Mouse (Mus musculus) layer of hippocampus, postnatal 14 days (tissue): ENCODE results near the gene Cxcr5. TPM values are rescaled to one million over a fixed set of nuclear protein-coding genes. Genes with fewer than 3 reads are reported as not detected.

Source experiments
- DNase-seq, 2 experiments: peaks; one replicate each; pipeline ENCODE4 v3.0.0; 2021 to 2022; ENCODE audit warnings: low spot score in 2 of 2, mixed read lengths in 1 of 2
- total RNA-seq, 2 experiments: library from RNA; stranded (reverse); gene quantifications; 2 replicates each; pipeline ENCODE4 v1.2.3; 2021

The Cxcr5 gene
- total RNA-seq, 2 experiments from 2014 or later: not detected

GRCm38 (mm10) chr9:44482112-44482511, 79.6 kb downstream of the Cxcr5 start:
- no peak for DNase-seq

GRCm38 (mm10) chr9:44479628-44480428, 81.8 kb downstream of the Cxcr5 start:
- DNase-seq: peak; percentile 92 to 95

DNA sequence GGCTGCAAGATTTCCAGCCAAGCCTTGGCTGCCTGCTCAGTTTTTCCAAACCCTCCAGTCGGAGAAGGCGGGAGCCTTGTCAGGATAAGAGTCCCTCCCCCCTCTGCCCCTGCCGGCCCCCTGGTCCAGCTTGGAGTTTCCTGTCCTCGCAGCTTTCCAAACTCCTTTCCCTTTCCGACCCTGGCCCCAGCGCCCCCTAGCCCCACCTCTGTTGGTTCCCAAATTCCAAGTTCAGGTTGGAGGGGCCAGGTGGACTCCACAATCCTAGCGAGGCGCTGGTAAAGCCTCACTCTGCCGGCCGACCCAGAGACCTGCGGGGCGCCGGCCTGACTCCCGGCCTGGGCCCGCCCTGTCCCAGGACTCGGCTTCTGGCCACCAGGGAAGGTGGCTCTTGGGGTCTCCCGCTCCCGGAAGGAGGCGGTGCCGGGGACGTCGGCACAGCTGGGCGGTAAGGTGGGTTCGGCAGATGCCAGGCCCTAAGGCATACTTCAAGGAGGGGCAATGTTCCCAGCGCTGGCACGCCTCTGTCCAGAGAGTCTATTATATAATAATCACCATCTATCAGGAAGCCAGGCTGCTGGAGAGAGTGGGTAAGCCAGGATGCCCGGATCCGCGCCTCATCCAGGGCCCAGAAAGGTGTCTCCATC, 82.6 kb downstream of the Cxcr5 start:
- peak; percentile 76 to 81 for DNase-seq

- peak; percentile 77 to 80 for DNase-seq
Measured at GRCm38 (mm10) chr9:44478229-44478921, 83.3 kb downstream of the Cxcr5 start.

GRCm38 (mm10) chr9:44477339-44478228, 84.1 kb downstream of the Cxcr5 start:
- DNase-seq: peak in 1 of 2 experiments; percentile 76

DNA sequence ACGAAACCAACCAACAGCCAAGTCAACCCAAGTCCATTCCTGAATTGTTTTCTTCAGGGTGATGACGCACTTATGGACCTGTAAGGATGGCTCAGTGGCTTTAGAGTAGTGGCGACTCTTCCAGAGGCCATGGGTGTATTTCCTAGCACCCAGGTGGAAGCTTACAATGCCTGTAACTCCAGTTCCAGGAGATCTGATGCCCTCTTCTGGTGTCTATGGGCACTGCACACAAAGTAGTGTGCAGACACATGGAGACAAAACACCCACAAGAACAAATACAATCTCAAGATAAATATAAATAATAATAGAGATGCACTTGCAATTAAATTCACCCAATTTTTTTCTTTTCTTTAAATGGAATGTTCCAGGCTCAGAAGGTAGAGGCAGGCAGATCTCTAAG, 85.7 kb downstream of the Cxcr5 start:
- DNase-seq: no peak

DNA sequence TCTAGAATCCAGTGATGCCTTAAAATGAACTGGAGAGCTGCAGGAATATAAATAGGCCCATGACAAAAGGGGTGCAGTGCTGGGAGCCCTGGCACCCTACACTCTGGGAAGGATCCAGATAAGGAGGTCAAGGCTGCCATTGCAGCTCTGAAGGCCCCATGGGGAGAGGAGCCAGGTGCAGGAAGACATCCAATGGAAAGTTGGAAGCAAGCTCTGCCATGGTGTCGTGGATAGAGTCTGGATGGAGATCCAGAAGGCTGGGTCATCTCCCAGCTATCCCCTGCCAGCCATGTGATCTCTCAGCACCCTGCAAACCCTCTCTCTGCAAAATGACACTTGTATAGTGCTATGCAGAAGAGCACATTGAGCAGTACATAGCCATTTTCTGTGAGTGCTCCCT, 87.3 kb downstream of the Cxcr5 start:
- DNase-seq: no peak

GRCm38 (mm10) chr9:44473184-44473583, 88.5 kb downstream of the Cxcr5 start:
- DNase-seq: no peak

DNA sequence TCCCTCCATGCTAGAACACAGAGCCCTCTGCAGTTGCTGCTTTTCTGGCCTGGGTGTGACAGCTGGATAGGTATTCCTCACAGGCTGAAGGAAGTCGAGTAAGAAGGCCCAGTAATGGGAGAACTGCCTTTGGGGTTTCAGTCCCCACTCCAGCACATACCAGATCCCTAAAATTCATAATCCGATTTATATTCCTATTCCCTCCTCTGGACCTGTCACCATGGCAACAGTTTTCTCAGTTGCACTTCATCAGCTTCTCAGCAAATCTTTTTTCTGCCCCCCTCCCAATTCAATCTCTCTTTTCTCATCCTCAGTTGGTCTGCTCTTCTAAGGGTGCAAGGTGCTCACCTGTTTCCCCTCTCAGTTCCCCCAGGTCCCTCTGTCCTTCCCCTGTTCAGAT, 92.9 kb downstream of the Cxcr5 start:
- DNase-seq: no peak

DNA sequence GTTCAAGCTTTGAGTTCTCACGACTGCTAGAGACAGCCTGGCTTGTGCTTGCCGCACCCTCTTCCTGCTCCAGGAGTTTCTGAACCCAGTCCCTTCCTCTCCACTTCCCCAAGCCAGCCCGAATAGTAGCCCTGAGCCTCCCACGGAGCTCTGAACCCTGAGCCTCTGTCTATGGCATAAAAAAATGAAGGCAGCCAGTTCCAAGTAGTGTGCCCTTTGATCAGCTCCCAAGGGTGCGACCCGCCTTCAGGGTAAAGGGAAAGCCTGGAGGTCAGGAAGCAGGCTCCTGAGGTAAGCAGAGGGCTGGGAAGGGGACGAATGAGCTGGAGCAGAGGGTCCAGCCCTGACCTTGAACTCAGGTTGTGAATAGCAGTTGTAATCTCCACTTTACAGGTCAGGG, 93.5 kb downstream of the Cxcr5 start:
- no peak for DNase-seq

- DNase-seq: no peak
Measured at GRCm38 (mm10) chr9:44461950-44462349, 99.7 kb downstream of the Cxcr5 start.

Other genes with a start within 250 kb of the Cxcr5 start
- gene C2cd2l, start 241.6 kb downstream of the Cxcr5 start, total RNA-seq: 100 to 1,000 TPM; 128 to 144 TPM
- gene Dpagt1, start 235.9 kb downstream of the Cxcr5 start, total RNA-seq: 10 to 100 TPM; 16.2 to 16.3 TPM
- gene H2afx, start 227.2 kb downstream of the Cxcr5 start, total RNA-seq: 10 to 100 TPM; 50.5 to 59.1 TPM
- gene Hmbs, start 217.6 kb downstream of the Cxcr5 start, total RNA-seq: 10 to 100 TPM; 22.6 to 22.8 TPM
- 10 to 100 TPM; 41.8 to 46.1 TPM for gene Vps11, start 200.2 kb downstream of the Cxcr5 start, total RNA-seq
- gene Hyou1, start 182.4 kb downstream of the Cxcr5 start, total RNA-seq: 100 to 1,000 TPM in 1 of 2 experiments, 10 to 100 TPM in 1; 97.1 to 116 TPM
- 10 to 100 TPM; 39.8 to 41.0 TPM for gene Slc37a4, start 165.0 kb downstream of the Cxcr5 start, total RNA-seq
- gene Rps25, start 154.7 kb downstream of the Cxcr5 start, total RNA-seq: 100 to 1,000 TPM; 593 to 617 TPM
- gene Trappc4, start 154.3 kb downstream of the Cxcr5 start, total RNA-seq: 10 to 100 TPM; 67.9 to 73.9 TPM
- gene Ccdc84, start 143.3 kb downstream of the Cxcr5 start, total RNA-seq: 10 to 100 TPM; 19.6 to 24.1 TPM
- not detected for gene Foxr1, start 120.7 kb downstream of the Cxcr5 start, total RNA-seq
- not detected for gene Upk2, start 106.9 kb downstream of the Cxcr5 start, total RNA-seq
- 10 to 100 TPM; 76.1 to 76.3 TPM for gene Bcl9l, start 79.1 kb downstream of the Cxcr5 start, total RNA-seq
- gene Ddx6, start 43.0 kb upstream of the Cxcr5 start, total RNA-seq: 100 to 1,000 TPM; 107 TPM
- gene Treh, start 111.4 kb upstream of the Cxcr5 start, total RNA-seq: not detected
- gene Phldb1, start 173.3 kb upstream of the Cxcr5 start, total RNA-seq: 10 to 100 TPM; 98.3 to 98.6 TPM
- gene Arcn1, start 206.0 kb upstream of the Cxcr5 start, total RNA-seq: 100 to 1,000 TPM; 102 to 109 TPM
- 10 to 100 TPM; 74.9 to 88.5 TPM for gene Ift46, start 206.0 kb upstream of the Cxcr5 start, total RNA-seq
- gene Tmem25, start 237.4 kb upstream of the Cxcr5 start, total RNA-seq: 10 to 100 TPM; 43.1 to 43.4 TPM
- gene Ttc36, start 241.2 kb upstream of the Cxcr5 start, total RNA-seq: 1 to 10 TPM; 1.3 to 1.5 TPM